ENCODE assay signal across 24 mouse cellular contexts in the genomic region with DNA sequence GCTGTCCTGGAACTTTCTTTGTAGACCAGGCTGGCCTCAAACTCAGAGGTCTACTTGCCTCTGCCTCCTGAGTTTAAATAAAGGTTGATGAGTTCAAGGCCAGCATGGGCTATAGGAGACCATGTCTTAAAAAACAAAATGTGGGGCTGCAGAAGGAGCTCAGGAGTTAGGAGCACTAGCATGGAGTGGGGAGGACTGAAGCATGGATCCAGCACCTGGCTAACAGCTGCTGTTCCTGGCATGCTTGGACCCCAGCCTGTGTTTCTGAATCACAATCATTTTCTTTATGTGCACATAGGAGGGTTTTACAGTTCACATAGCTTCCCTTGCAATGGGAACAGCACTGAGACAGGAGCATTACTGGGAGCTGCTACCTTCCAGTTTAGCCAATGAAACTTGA. TPM values are rescaled to one million over a fixed set of nuclear protein-coding genes. Genes with fewer than 3 reads are reported as not detected.
A peak's percentile ranks its signal among the peaks of the same experiment; 100 is the strongest.
DNase-seq lines count a peak whose midpoint lies in the region; ATAC-seq and TF ChIP-seq lines count a peak whose summit lies in the region.
"Had no signal": no experiment of that assay in that cellular context is flagged by ENCODE, and none has a peak within 500 bp of the region (broad histone marks: within the 10 kb centered on the region; RNA-seq: fewer than 3 reads in every experiment).

No protein-coding gene starts in this region.

- no peaks in the 10 kb centered on the region; the same call in 1 of the 2 replicates for H3K4me1 ChIP-seq in hindbrain, embryonic 13.5 days (replicated peaks)
- peaks cover 8% of the 10 kb centered on the region; the same call in 1 of the 2 replicates for H3K4me1 ChIP-seq in hindbrain, embryonic 12.5 days
- H3K4me1 ChIP-seq in limb, embryonic 12.5 days (replicated peaks): peaks cover 17% of the 10 kb centered on the region
- peaks cover 15% of the 10 kb centered on the region for H3K4me1 ChIP-seq in limb, embryonic 10.5 days
- peaks cover 6% of the 10 kb centered on the region for H3K4me1 ChIP-seq in midbrain, embryonic 11.5 days (ENCODE audit: control insufficient read depth, insufficient read depth, low read length)
- H3K4me1 ChIP-seq in midbrain, embryonic 15.5 days: no peaks in the 10 kb centered on the region
- peaks cover 19% of the 10 kb centered on the region; the same call in 1 of the 2 replicates for H3K4me1 ChIP-seq in small intestine, adult 2 months (ENCODE audit: control insufficient read depth, insufficient read depth, insufficient read length, low read length)

- H3K9me3 ChIP-seq in hindbrain, embryonic 13.5 days: no peaks in the 10 kb centered on the region
- H3K9me3 ChIP-seq in hindbrain, embryonic 12.5 days (replicated peaks): no peaks in the 10 kb centered on the region
- H3K9me3 ChIP-seq in limb, embryonic 12.5 days: no peaks in the 10 kb centered on the region
- no peaks in the 10 kb centered on the region for H3K9me3 ChIP-seq in limb, embryonic 10.5 days (replicated peaks)
- H3K9me3 ChIP-seq in midbrain, embryonic 11.5 days (ENCODE audit: control insufficient read depth, low read length): no peaks in the 10 kb centered on the region
- H3K9me3 ChIP-seq in midbrain, embryonic 15.5 days: no peaks in the 10 kb centered on the region
- H3K9me3 ChIP-seq: embryonic facial prominence, embryonic 12.5 days; embryonic facial prominence, embryonic 15.5 days; G1E had no signal

- TF ChIP-seq CTCF in small intestine, adult 2 months (IDR thresholded peaks at IDR 0.05; ENCODE audit: extremely low read depth, insufficient read length, insufficient replicate concordance, low read depth, low read length): no peak

- DNase-seq in limb, embryonic 10.5 days (ENCODE audit: low spot score): no peak
- peak; percentile 81 for DNase-seq in midbrain, embryonic 11.5 days (ENCODE audit: low spot score, missing footprints)
- no peak for DNase-seq in adrenal gland, adult 18-20 months (ENCODE audit: low spot score in 2 of 2)
- DNase-seq: adrenal gland, adult 8-10 months; adrenal gland, postnatal 36 days; cerebellum, adult 2 months; cerebellum, adult 9-11 months; cerebellum, postnatal 25 days; forebrain, postnatal 0 days; gastrocnemius, adult 2 months; gastrocnemius, postnatal 14 days; heart, adult 11 months had no signal

- H3K27me3 ChIP-seq in hindbrain, embryonic 13.5 days: no peaks in the 10 kb centered on the region
- H3K27me3 ChIP-seq in hindbrain, embryonic 12.5 days: no peaks in the 10 kb centered on the region
- H3K27me3 ChIP-seq in limb, embryonic 12.5 days: no peaks in the 10 kb centered on the region
- no peaks in the 10 kb centered on the region for H3K27me3 ChIP-seq in limb, embryonic 10.5 days (ENCODE audit: low read depth, poor library complexity, severe bottlenecking)
- no peaks in the 10 kb centered on the region for H3K27me3 ChIP-seq in midbrain, embryonic 11.5 days (ENCODE audit: control insufficient read depth, insufficient read depth, low read length)
- no peaks in the 10 kb centered on the region for H3K27me3 ChIP-seq in midbrain, embryonic 15.5 days (replicated peaks)
- no peaks in the 10 kb centered on the region for H3K27me3 ChIP-seq in small intestine, adult 2 months (ENCODE audit: control insufficient read depth, insufficient read depth, low read length)
- H3K27me3 ChIP-seq: embryonic facial prominence, embryonic 12.5 days; embryonic facial prominence, embryonic 15.5 days had no signal

- no peak overlapping the region for H3K4me3 ChIP-seq in hindbrain, embryonic 13.5 days
- H3K4me3 ChIP-seq in hindbrain, embryonic 12.5 days: no peak overlapping the region
- no peak overlapping the region for H3K4me3 ChIP-seq in limb, embryonic 12.5 days (replicated peaks)
- H3K4me3 ChIP-seq in limb, embryonic 10.5 days: no peak overlapping the region
- H3K4me3 ChIP-seq in midbrain, embryonic 11.5 days (ENCODE audit: low read depth, low read length): no peak overlapping the region
- H3K4me3 ChIP-seq in midbrain, embryonic 15.5 days: no peak overlapping the region
- H3K4me3 ChIP-seq in small intestine, adult 2 months (ENCODE audit: low read depth, low read length): no peak overlapping the region
- H3K4me3 ChIP-seq: embryonic facial prominence, embryonic 12.5 days; embryonic facial prominence, embryonic 15.5 days; gastrocnemius, adult 2 months had no signal

- peaks cover 9% of the 10 kb centered on the region for H3K36me3 ChIP-seq in hindbrain, embryonic 13.5 days
- H3K36me3 ChIP-seq in hindbrain, embryonic 12.5 days: 0 out of 2 replicates have a peak, but pooled peaks cover 4% of the 10 kb centered on the region
- H3K36me3 ChIP-seq in limb, embryonic 12.5 days: peaks cover 5% of the 10 kb centered on the region
- H3K36me3 ChIP-seq in limb, embryonic 10.5 days: peaks cover 12% of the 10 kb centered on the region
- H3K36me3 ChIP-seq in midbrain, embryonic 11.5 days (ENCODE audit: control insufficient read depth, insufficient read depth, low read length): no peaks in the 10 kb centered on the region
- no peaks in the 10 kb centered on the region for H3K36me3 ChIP-seq in midbrain, embryonic 15.5 days (replicated peaks)
- 0 out of 2 replicates have a peak, but pooled peaks cover under 1% of the 10 kb centered on the region for H3K36me3 ChIP-seq in small intestine, adult 2 months (ENCODE audit: control insufficient read depth, insufficient read depth, low read length)
- H3K36me3 ChIP-seq: embryonic facial prominence, embryonic 15.5 days had no signal

- no peak for ATAC-seq in hindbrain, embryonic 13.5 days (ENCODE audit: low FRiP score)
- ATAC-seq in hindbrain, embryonic 12.5 days (ENCODE audit: low FRiP score): no peak
- no peak for ATAC-seq in limb, embryonic 12.5 days (ENCODE audit: insufficient number of reproducible peaks, insufficient read depth, low FRiP score, low TSS enrichment, low read depth)
- ATAC-seq in midbrain, embryonic 11.5 days (ENCODE audit: low FRiP score): no peak
- ATAC-seq in midbrain, embryonic 15.5 days (replicated peaks): no peak
- ATAC-seq: forebrain, embryonic 14.5 days; forebrain, postnatal 0 days; hindbrain, postnatal 0 days had no signal

- H3K9ac ChIP-seq in hindbrain, embryonic 13.5 days: 0 out of 2 replicates have a peak overlapping the region, but pooled peaks have one; percentile 8
- H3K9ac ChIP-seq in hindbrain, embryonic 12.5 days: no peak overlapping the region
- no peak overlapping the region for H3K9ac ChIP-seq in limb, embryonic 12.5 days (replicated peaks)
- H3K9ac ChIP-seq in midbrain, embryonic 11.5 days (ENCODE audit: low read length): no peak overlapping the region
- no peak overlapping the region for H3K9ac ChIP-seq in midbrain, embryonic 15.5 days
- H3K9ac ChIP-seq: embryonic facial prominence, embryonic 12.5 days; embryonic facial prominence, embryonic 15.5 days; forebrain, postnatal 0 days; hindbrain, embryonic 14.5 days had no signal

- no peak for TF ChIP-seq POLR2A in small intestine, adult 2 months (IDR thresholded peaks at IDR 0.05; ENCODE audit: low read depth, low read length)

- no peak overlapping the region for H3K4me2 ChIP-seq in hindbrain, embryonic 13.5 days
- H3K4me2 ChIP-seq in hindbrain, embryonic 12.5 days (replicated peaks): no peak overlapping the region
- H3K4me2 ChIP-seq in limb, embryonic 12.5 days: no peak overlapping the region
- no peak overlapping the region for H3K4me2 ChIP-seq in midbrain, embryonic 11.5 days
- no peak overlapping the region for H3K4me2 ChIP-seq in midbrain, embryonic 15.5 days
- H3K4me2 ChIP-seq: embryonic facial prominence, embryonic 12.5 days; embryonic facial prominence, embryonic 15.5 days; heart, embryonic 11.5 days; hindbrain, embryonic 14.5 days had no signal

- no peak overlapping the region for H3K27ac ChIP-seq in hindbrain, embryonic 13.5 days
- H3K27ac ChIP-seq in hindbrain, embryonic 12.5 days: no peak overlapping the region
- H3K27ac ChIP-seq in limb, embryonic 12.5 days: peak overlapping the region; percentile 30; the same call in 1 of the 2 replicates
- no peak overlapping the region for H3K27ac ChIP-seq in limb, embryonic 10.5 days
- no peak overlapping the region for H3K27ac ChIP-seq in midbrain, embryonic 11.5 days (ENCODE audit: low read depth, low read length)
- H3K27ac ChIP-seq in midbrain, embryonic 15.5 days: no peak overlapping the region
- H3K27ac ChIP-seq in small intestine, adult 2 months (ENCODE audit: insufficient read depth, low read depth, low read length): peak overlapping the region; percentile 75; the same call in 1 of the 2 replicates
- H3K27ac ChIP-seq: embryonic facial prominence, embryonic 12.5 days; embryonic facial prominence, embryonic 15.5 days; hindbrain, embryonic 14.5 days; hindbrain, postnatal 0 days had no signal

RNA-seq across cellular contexts. Expression of a gene that starts 11.5 kb away (rescaled TPM):
- 49.3 and 53.0 TPM in 2 replicates for polyA plus RNA-seq in hindbrain, embryonic 13.5 days (2015; fragmentation: Nextera tagmentation; extraction: Ambion mirVana)
- polyA plus RNA-seq in hindbrain, embryonic 12.5 days (2016; fragmentation: Nextera tagmentation; extraction: Ambion mirVana): 109 and 124 TPM in 2 replicates
- polyA plus RNA-seq in limb, embryonic 12.5 days (2016; fragmentation: Nextera tagmentation; extraction: Ambion mirVana): 277 and 286 TPM in 2 replicates
- 55.9 and 116 TPM in 2 replicates for polyA plus RNA-seq in limb, embryonic 10.5 days (2016; fragmentation: Nextera tagmentation; extraction: Ambion mirVana)
- 53.1 and 56.4 TPM in 2 replicates for polyA plus RNA-seq in midbrain, embryonic 11.5 days (2014; fragmentation: Nextera tagmentation; extraction: Ambion mirVana)
- 43.0 and 44.3 TPM in 2 replicates for polyA plus RNA-seq in midbrain, embryonic 15.5 days (2015; fragmentation: Nextera tagmentation; extraction: Ambion mirVana)
- 23.6 and 56.9 TPM in 2 replicates for polyA plus RNA-seq in small intestine, adult 2 months (2012; rRNA removed)
- 10 to 100 TPM; 32.7 to 33.2 TPM for total RNA-seq in adrenal gland, adult 18-20 months (2021)

RNA-seq across cellular contexts. Expression of a gene that starts 22.9 kb away (rescaled TPM):
- polyA plus RNA-seq in hindbrain, embryonic 13.5 days (2015; fragmentation: Nextera tagmentation; extraction: Ambion mirVana): 71.3 and 74.0 TPM in 2 replicates
- 78.3 and 78.9 TPM in 2 replicates for polyA plus RNA-seq in hindbrain, embryonic 12.5 days (2016; fragmentation: Nextera tagmentation; extraction: Ambion mirVana)
- 102 and 103 TPM in 2 replicates for polyA plus RNA-seq in limb, embryonic 12.5 days (2016; fragmentation: Nextera tagmentation; extraction: Ambion mirVana)
- 110 and 113 TPM in 2 replicates for polyA plus RNA-seq in limb, embryonic 10.5 days (2016; fragmentation: Nextera tagmentation; extraction: Ambion mirVana)
- polyA plus RNA-seq in midbrain, embryonic 11.5 days (2014; fragmentation: Nextera tagmentation; extraction: Ambion mirVana): 69.5 and 81.7 TPM in 2 replicates
- 68.0 and 70.0 TPM in 2 replicates for polyA plus RNA-seq in midbrain, embryonic 15.5 days (2015; fragmentation: Nextera tagmentation; extraction: Ambion mirVana)
- polyA plus RNA-seq in small intestine, adult 2 months (2012; rRNA removed): 9.2 and 11.7 TPM in 2 replicates
- 10 to 100 TPM; 32.2 to 40.8 TPM for total RNA-seq in adrenal gland, adult 18-20 months (2021)

RNA-seq across cellular contexts. Expression of a gene that starts 44.7 kb away (rescaled TPM):
- 5.3 and 6.7 TPM in 2 replicates for polyA plus RNA-seq in hindbrain, embryonic 13.5 days (2015; fragmentation: Nextera tagmentation; extraction: Ambion mirVana)
- polyA plus RNA-seq in hindbrain, embryonic 12.5 days (2016; fragmentation: Nextera tagmentation; extraction: Ambion mirVana): 6.4 and 8.2 TPM in 2 replicates
- 16.7 and 19.6 TPM in 2 replicates for polyA plus RNA-seq in limb, embryonic 12.5 days (2016; fragmentation: Nextera tagmentation; extraction: Ambion mirVana)
- 12.6 and 20.4 TPM in 2 replicates for polyA plus RNA-seq in limb, embryonic 10.5 days (2016; fragmentation: Nextera tagmentation; extraction: Ambion mirVana)
- 6.7 and 7.9 TPM in 2 replicates for polyA plus RNA-seq in midbrain, embryonic 11.5 days (2014; fragmentation: Nextera tagmentation; extraction: Ambion mirVana)
- 4.1 and 5.5 TPM in 2 replicates for polyA plus RNA-seq in midbrain, embryonic 15.5 days (2015; fragmentation: Nextera tagmentation; extraction: Ambion mirVana)
- 9.7 and 37.7 TPM in 2 replicates for polyA plus RNA-seq in small intestine, adult 2 months (2012; rRNA removed)
- total RNA-seq in adrenal gland, adult 18-20 months (2021): 1 to 10 TPM; 6.0 to 6.2 TPM

Comparison
In these comparisons a context has a peak if more than half of its experiments do, and no peak if none do; other contexts are left out.
1. H3K27ac ChIP-seq: peak in limb, embryonic 12.5 days (single experiment) and small intestine, adult 2 months (single experiment); none in hindbrain, embryonic 13.5 days (single experiment), hindbrain, embryonic 12.5 days (single experiment), limb, embryonic 10.5 days (single experiment), midbrain, embryonic 11.5 days (single experiment) and midbrain, embryonic 15.5 days (single experiment).